Mouse (Mus musculus): ENCODE measurements around the gene Pdap1. TPM values are rescaled to one million over a fixed set of nuclear protein-coding genes. Genes with fewer than 3 reads are reported as not detected.
"Not testable (repeated sequence)": the region's sequence is repeated elsewhere in the genome, so short reads cannot be mapped to it uniquely, and the experiment has no call there.

Pdap1 gene
- total RNA-seq (2021): 100 to 1,000 TPM; 106 to 108 TPM
- long read RNA-seq, experiment 1, partial matches to known transcripts: 1 of 5 reads
- long read RNA-seq, experiment 1, other reads (novel, unspliced or antisense): 2 of 5 reads
- long read RNA-seq, experiment 2, transcript Pdap1-201 (6 exons, 2,353 nt): major isoform, 12 of 59 reads
- long read RNA-seq, experiment 2, partial matches to known transcripts: 37 of 59 reads
- long read RNA-seq, experiment 2, other reads (novel, unspliced or antisense): 9 of 59 reads

DNA sequence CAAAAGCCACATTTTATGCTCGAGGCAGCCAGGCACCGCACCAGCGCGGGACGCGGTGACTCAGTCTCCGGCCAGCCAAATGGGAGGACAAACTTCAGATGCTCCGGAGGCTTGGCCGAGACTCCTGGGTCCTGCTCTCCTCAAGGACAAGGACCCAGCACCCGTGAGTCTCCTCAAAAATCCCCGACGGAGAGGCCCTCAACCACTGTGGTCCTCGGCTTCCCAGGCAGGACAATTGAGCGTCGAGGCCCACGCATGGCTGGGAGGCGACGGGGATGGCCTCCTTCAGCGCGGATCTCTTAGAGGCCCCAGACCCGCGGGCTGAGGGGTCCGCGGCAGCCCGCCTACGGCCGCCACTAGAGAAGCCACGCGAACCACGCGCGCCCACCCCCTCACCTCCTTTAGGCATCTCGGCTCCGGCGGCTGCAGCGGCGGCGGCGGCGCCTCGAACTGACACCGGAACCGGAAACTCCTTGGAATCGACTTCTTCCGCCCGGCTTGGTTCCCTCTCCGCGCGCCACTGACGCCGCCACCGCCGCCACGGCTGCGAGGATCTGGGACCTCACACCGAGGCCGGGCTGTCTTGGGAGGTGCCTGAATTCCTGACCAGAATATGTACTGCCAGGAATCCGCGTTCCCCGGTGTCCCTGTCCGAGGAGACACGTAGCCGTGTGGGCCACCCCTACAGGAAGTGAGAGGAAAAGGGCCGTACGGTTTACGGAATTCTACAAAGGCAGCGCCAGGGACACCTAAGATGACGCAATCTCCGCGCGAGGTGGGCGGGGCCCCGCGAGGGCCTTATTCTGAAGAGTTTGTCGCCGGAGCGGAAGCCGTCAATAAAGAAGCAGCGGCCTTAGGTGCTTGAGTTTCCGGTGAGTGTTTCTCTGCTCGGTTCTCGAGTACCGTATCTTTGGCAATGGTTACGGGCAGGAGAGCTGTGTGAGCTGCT, at the start of gene Pdap1, which contains the start of gene Bud31:
TSS of gene Pdap1 (minus strand) at position 668 of the 949 bp plus-strand sequence.
TSS of gene Bud31 (plus strand) at position 792 of the 949 bp plus-strand sequence.
- DNase-seq (ENCODE audit: low spot score in 2 of 2): peak; percentile 89 to 92

DNA sequence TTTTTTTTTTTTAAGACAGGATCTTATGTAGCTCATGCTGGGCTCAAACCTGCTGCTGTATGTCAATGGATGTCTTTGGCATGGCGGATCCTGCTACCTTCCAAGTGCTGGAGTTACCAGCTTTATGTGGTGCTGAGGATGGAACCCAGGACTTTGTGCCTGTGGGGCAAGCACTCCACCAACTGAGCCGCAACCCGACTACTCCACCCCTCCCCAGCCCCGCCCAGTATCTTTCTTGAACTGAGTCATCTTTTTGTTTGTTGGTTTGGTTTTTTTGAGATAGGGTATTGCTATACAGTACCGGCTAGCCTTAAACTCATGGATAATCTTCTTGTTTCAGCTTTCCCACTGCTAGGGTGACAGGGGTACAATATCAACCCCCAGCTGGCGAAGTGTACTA, 49.4 kb upstream of the Pdap1 start:
- no peak for DNase-seq (ENCODE audit: low spot score in 2 of 2)

DNA sequence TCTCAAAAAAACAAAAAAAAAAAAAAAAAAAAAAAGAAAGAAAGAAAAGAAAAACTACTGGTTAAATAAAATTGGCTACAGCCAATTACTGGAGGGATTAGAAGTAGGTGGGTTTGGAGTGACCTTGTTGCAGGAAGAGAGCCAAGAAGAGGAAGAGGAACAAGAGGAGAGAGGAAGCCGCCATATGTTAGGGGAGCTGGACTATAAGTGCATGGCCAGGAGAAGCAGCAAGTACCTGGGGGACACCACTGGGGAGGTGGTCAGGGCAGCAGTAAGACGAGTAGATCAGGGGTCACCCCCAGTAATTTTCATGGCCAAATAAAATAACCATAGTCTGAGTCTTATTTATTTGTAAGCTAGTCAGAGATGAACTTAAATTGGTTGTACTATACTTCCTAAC, 45.2 kb upstream of the Pdap1 start:
- no peak for DNase-seq (ENCODE audit: low spot score in 2 of 2)

DNA sequence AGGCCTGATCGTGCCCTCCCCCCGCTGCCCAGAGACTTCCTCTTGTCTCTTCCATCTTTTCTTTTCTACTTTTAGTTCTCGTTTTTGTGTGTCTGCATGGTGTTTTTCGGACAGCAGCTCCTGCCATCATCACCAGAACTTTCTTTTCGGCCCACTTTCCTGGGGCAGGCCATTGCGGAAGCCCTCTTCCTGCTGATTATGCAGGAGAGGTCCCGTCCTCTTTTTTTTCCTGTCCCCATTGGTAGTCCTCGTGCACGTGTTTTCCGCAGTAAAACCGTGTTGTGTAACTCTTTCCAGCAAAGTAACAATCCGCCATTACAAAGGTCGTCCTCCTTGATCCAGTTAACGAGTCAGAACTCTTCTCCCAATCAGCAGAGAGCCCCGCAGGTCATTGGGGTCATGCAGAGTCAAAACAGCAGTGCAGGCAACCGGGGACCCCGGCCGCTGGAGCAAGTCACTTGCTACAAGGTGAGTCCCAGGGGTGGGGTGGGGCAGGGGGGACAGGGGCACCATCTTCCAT, 38.5 kb upstream of the Pdap1 start:
- no peak for DNase-seq (ENCODE audit: low spot score in 2 of 2)

DNA sequence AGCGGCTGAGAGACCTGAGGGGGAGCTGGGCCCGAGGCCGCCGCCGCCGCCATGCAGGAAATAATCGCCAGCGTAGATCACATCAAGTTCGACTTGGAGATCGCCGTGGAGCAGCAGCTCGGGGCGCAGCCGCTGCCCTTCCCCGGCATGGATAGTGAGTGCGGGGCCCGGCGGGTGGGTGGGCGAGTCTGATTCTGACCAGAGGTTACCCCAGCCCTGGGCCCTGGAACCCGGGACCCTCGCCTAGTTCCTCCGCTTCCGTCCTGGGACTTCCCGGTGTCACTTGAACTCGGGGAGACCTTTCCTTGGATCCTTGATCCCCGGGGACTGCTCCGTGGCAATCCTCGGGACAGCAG, 27.2 kb upstream of the Pdap1 start:
- DNase-seq (ENCODE audit: low spot score in 2 of 2): no peak

DNA sequence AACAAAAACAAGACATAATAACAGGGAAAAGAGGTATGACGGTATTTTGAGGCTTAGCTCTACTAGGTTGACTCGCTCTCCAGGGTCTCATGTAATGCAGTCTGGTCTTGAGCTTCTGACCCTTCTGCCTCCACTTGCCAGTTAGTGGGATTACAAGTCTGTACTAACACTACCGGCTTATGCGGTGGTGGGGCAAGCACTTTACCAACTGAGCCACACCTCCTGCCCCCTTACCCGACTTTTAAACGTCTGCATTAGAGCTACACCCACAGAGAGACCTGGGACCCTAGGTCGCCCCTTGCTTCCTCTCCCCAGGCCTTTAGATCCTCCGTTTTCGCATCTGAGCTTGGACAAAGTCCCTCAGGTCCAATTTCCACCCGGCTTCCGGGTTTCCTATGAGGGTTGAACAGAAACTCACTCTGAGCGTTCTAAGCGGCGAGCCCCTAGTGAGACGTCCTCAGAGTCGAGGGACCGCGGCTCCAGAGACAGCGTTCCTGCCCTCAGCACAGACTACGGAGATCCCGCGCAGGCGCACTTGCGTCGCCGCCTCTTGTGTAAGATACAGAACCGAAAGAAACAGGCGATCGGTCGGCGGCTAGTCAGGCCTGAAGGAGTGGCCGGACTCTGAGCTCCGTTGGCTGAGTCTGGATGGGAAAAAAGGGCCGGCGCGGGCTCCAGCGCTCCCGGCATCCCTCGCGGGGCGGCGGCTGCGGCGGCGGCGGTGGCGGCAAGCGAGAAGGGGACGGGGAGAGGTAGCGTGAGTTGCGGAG, 26.7 kb upstream of the Pdap1 start, which contains the start of the genes Ptcd1 and Cpsf4:
TSS of gene Ptcd1 (minus strand) at position 573 of the 770 bp plus-strand sequence.
TSS of gene Cpsf4 (plus strand) at position 678 of the 770 bp plus-strand sequence.
- peak; percentile 93 to 97 for DNase-seq (ENCODE audit: low spot score in 2 of 2)

DNA sequence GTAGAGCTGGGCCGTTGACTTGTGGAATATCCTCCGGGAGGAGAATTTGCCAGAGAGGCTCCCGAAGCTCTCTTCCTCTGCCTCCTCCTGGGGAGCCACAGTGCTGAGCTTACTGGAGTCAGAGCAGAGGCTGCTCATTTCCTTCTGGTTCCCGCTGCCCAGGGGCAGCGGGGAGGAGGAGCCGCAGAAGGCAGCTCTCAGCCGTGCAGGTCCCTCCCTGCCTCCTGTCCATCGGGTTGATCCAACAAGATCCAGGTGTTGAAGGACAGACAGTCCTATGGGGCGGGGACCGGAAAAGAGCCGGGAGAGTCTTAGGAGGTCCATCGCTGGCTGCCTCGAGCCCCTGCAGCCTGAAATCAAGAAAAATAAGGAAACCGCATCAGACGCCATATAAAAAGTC, 25.1 kb upstream of the Pdap1 start:
- DNase-seq (ENCODE audit: low spot score in 2 of 2): no peak

DNA sequence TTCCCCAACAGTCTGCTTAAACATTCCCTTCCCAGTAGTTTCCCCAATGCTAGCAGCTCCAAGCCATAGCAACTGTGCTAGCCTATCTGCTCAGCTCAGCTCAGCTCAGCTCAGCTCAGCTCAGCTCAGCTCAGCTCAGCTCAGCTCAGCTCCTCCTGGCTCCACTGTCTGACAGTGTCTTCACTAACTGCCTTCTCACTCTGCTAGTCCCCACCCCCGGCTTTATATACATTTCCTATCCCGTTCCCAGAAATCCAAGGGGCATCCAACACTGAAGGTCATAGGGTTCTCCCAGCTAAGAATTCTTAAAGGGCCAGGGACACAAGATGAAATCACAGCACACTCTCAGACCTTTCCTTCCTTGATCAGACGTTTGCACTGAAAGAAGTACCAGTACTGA, 24.7 kb upstream of the Pdap1 start:
- no peak for DNase-seq (ENCODE audit: low spot score in 2 of 2)

DNA sequence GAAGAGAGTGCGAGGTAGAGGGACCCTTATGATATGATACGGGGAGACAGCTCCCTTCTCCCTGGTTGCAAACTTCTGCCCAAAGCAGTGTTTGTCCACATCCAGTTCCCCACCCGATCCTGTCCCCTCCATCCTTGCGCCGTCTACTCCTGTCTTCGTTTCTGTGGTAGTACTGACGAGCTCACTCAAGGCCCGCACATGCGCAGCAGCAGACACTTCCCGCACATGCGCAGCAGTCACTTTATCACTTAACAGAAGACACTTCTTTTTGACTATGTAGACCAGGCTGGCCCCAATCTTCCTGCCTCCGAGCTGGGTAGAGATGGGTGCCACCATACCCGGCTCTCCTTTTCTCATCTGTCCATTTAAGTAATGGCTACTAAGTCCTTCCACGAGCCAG, 21.3 kb upstream of the Pdap1 start:
- DNase-seq (ENCODE audit: low spot score in 2 of 2): no peak

DNA sequence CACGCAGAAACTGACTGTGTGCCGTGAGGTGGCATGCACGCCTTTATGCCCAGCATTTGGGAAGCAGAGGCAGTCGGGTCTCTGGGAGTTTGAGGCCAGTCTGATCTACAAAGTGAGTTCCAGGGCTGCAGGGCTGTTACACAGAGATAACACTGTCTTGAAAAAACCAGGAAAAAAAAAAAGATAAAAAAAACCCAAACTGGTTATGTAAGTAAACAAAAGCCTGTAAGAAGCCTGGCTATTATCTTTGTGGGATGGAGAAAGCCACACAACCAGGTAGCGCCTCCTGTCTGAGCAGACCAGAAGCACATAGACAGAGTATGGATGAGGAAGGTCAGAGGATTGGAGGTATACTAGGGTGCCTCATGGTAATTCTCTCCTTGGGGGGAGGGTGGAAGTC, 12.7 kb upstream of the Pdap1 start:
- no peak for DNase-seq (ENCODE audit: low spot score in 2 of 2)

DNA sequence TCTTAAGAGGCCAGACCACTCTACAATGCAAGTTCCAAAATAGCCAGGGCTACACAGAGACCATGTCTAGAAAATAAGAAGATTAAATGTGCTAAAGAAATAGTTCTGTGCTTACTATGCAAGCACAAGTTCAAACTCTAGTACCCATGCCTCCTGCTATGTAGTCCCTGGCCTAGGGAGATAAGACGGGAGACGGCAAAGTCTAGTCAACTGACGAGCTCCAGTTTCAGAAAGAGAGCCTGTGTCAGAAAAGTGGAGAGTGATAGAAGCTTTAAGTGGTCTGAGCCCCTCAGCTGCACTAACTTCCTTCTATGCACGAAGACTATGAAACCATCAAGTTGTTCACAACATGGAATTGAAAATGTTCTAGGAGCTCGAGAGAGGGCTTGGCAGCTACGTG, 9.3 kb upstream of the Pdap1 start:
- DNase-seq (ENCODE audit: low spot score in 2 of 2): no peak

DNA sequence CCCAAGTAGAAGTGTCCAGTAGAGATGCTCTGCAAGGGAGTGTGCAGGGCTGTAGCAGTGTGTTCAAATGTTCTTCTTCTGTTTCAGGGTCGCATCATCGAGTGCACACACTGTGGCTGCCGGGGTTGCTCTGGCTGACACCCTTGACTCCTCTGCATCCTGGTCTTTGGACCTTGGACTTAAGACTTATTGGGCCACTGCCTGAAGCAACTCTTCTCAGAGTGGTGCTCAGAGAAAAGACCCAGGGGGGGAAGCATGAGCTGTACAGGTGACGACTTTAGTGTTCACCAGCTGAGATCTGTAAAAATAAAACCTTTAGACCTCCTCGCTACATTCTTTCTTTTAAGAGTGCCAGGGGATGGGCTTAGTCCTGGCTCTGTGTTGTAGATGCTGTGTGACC, 7.7 kb upstream of the Pdap1 start:
- DNase-seq (ENCODE audit: low spot score in 2 of 2): no peak

DNA sequence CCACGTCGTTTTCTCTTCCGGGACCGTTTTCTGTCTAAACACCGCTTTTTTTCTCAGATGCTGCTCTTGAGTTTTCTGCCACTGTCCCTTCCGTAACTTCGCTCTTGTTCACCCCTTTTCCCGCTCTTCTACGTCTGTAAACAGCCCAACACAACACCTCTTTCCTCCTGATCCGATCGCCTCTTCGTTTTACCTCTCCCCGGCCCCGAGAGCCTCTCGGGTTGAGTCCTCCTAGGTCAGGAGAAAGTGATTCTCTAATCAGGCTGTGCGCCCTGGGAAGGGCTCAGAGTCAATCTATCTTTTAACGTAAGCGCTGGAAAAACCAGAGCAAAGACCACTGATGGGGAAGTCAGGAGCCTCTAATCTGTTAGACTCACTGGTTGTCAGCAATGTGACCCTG, 573 bp upstream of the Pdap1 start:
- no peak for DNase-seq (ENCODE audit: low spot score in 2 of 2)

DNA sequence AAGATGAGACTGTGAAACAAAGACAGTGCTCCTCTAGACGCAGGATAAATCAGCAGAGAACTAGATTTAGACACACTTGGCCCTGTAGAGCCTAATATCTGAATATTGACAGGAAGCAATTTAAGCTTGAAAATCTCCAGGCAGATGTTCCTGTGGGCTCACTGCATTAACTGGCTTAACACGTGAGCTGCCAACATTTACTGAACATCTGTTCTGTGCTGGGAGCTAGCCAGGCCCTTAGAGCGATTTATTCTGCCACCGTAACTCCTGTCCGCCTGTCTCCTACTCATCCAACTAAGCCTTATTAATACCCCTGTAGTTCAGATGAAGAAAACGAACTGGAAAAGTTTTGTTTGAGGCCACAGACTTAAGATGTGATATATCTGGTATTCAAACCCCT, 1.2 kb downstream of the Pdap1 start:
- DNase-seq (ENCODE audit: low spot score in 2 of 2): no peak

DNA sequence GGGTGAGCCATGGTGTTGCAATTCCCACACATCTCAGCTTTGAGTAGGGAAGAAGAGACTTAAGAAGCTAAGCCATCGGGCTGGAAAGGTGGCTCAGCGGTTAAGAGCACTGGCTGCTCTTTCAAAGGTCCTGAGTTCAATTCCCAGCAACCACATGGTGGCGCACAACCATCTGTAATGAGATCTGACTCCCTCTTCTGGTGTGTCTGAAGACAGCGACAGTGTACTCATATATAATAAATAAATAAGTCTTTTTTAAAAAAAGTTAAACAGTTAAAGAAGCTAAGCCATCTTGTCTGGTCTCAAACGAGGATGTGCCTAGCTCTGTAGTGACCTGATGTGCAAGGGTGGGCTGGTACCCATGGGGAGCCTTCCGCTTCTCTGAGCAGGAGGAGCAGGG, 6.8 kb downstream of the Pdap1 start:
- not testable (repeated sequence) for DNase-seq (ENCODE audit: low spot score in 2 of 2)

DNA sequence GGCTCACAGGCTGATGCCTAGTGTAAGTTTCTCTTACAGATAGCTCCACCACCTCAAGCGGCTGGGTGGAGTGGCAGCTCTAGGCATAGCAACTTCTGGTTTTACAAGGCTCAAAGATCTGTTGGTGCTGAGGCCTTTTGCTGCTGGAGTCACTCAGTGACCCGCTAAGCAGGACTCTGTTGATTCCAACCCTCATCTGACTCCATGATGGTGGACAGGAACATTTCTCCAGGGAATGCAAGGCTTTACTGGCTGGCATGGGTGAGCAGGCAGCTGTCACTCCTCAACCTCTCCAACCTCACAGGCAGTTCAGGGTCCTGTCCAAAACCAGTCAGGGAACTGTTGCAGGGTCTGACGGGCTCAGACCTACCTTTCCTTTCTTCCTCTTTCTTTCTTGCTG, 9.0 kb downstream of the Pdap1 start:
- DNase-seq (ENCODE audit: low spot score in 2 of 2): no peak

DNA sequence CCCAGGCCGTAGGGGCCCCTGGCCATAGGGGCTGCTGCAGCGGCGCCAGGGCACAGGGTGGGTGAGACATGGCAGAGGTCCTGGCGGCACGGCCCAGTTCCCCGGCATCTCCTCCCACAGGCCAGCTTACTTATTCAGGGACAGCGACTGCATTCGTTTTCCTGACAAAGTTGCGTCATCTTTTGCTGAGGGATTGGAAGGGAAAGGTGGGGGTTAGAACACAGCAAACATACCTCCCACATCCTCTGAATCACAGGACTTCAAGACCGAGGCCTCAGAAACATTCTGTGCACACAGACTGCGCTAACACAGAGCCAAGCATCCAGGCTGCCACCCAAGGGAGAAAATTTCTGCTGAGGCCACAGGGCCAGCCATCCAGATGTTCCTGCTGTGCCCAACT, 9.8 kb downstream of the Pdap1 start:
- DNase-seq (ENCODE audit: low spot score in 2 of 2): no peak

DNA sequence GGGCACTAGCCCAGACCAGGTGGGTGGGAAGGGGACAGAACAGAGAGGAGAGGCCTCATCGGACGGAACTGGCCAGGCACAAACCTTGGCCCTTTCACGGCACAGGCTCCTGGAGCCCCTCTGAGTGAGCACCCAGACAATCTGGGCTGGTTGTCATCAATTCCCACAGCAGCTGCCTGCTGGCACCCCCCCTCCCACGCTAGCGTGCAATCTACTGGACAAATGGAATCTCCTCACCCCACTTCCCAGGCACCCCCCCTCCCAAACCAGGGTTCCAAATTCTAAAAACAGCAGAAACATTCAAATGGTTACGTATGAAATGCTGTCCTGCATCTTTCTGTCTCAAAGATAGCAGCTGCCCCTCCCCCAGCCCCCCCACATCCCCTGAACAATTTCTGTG, 10.3 kb downstream of the Pdap1 start:
- not testable (repeated sequence) for DNase-seq (ENCODE audit: low spot score in 2 of 2)

DNA sequence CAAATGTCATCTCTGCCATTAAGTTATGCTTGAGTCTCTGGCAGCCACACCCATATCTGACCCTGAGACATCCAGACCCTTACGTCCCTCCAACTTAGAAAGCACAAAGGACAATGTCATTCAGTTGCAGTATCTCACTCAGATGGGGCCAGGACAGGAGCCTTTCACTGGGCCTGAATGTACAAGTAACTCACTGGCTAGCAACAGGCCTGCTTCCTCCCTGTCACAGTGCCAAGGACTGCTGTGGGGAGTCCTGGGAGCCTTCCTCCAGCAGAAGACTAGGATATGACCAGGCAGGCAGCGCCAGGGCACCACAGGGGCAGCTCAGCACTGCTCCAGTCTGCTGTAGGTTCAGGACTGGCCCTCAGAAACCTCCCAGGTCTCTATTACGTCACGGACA, 10.9 kb downstream of the Pdap1 start:
- no peak for DNase-seq (ENCODE audit: low spot score in 2 of 2)

DNA sequence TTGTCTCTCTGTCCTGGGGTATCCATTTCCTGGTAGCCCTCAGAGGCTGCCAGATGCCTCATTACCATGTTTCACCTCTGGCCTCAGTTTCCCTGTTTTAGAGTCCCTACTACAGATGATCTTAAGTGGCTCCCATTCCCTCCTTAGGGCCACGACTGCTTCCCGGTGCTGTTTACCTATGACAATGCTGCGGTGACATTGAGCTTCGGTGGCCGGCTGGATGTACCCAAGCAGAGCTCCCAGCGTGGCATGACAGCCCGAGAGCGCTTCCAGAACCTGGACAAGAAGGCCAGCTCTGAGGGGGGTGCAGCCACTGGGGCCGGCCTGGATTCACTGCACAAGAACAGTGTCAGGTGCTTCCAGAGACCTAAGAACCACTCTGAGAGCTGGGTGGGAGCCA, 13.5 kb downstream of the Pdap1 start:
- DNase-seq (ENCODE audit: low spot score in 2 of 2): no peak

DNA sequence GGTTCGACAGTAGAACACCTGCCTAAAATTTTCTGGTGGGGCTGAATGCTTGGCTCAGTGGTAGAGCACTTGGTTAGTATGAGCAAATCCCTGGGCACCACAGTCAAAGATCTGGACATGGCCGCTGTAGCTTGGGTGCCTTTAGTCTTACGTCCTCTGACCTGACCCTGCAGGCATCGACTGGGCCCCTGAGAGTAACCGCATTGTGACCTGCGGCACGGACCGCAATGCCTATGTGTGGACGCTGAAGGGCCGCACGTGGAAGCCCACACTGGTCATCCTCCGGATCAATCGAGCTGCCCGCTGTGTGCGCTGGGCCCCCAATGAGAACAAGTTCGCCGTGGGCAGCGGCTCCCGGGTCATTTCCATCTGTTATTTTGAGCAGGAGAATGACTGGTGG, 16.6 kb downstream of the Pdap1 start:
- DNase-seq (ENCODE audit: low spot score in 2 of 2): no peak
